Mouse (Mus musculus): ENCODE data around the gene Bcl2l12.

DNA sequence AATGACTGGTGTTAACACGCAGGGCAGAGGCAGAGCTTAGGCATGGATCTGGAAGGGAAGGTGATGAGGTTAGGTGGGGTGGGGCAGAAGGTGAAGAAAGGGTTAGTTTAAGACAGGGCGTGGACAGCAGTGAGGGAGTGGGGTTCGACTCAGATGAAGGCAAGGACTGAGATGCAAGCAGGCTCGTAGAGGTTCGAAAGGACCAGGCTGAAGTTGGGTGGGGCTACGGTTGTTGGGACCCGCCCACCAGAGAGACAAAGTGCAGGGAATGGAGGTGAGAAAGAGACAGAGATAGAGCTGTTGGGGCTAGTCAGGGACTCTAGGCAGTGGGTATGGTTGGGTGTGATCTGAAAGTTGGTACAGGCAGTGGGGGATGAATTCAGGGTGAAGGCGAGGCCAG, 36.2 kb downstream of the Bcl2l12 start:
- TF ChIP-seq CTCF (IDR thresholded peaks at IDR 0.05; ENCODE audit: low read depth) (no peak), EP300 (optimal IDR thresholded peaks at IDR 0.05) (no peak)
